7 mouse cellular contexts compared by ENCODE assay signal in the genomic region with DNA sequence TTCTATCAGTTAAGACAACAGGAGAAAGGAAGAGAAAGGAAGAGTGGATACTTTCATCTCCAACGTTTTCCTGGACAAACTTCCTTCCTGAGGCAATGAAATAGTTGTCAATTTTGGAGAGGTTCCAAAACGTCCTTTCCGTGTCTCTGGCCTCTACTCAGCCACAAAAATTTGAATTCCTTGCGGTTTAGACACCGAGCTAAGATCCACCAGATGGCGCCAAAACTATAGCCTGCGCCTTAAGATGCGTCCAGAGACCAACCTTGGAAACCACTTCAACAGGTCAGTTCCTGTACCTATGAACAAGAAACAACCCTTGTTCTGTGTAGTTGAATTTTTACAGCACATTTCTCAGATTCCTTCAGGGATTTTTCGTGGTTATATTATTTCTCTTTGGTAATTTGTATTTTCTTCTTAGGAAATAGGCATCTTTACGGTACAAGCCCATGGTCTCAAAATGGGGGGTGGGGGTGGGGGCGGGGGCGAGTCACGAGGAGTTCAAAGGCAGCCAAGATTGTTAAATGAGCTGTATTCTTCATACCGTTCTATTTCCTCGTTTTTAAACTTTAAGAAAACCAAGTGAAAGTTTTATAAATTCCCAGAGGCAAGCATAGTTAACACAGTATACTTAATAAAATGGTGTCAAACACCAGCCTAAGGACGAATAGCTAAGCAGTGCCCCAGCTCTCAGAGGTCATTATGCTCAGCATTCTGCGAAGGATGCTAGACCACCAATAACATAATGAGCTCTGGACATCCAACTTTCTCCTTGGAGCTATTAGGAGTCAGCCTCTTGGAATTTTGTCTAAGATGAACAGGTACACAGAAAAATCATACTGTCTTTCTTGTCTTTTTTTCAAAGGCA.
DNase-seq lines count a peak whose midpoint lies in the region; ATAC-seq lines count a peak whose summit lies in the region.

No protein-coding gene starts in this region.

- H3K36me3 ChIP-seq in intestine, embryonic 15.5 days, result no peaks in the 10 kb centered on the region
- no peaks in the 10 kb centered on the region for H3K36me3 ChIP-seq in midbrain, embryonic 12.5 days
- no peaks in the 10 kb centered on the region for H3K36me3 ChIP-seq in stomach, embryonic 15.5 days

- H3K9me3 ChIP-seq in intestine, embryonic 15.5 days, result no peaks in the 10 kb centered on the region
- H3K9me3 ChIP-seq in midbrain, embryonic 12.5 days, result no peaks in the 10 kb centered on the region
- H3K9me3 ChIP-seq in stomach, embryonic 15.5 days, result no peaks in the 10 kb centered on the region

- H3K27ac ChIP-seq in intestine, embryonic 15.5 days, result no peak overlapping the region
- H3K27ac ChIP-seq in midbrain, embryonic 12.5 days (replicated peaks), result no peak overlapping the region
- no peak overlapping the region for H3K27ac ChIP-seq in stomach, embryonic 15.5 days

- H3K4me1 ChIP-seq in intestine, embryonic 15.5 days (replicated peaks), result no peaks in the 10 kb centered on the region
- no peaks in the 10 kb centered on the region for H3K4me1 ChIP-seq in midbrain, embryonic 12.5 days
- H3K4me1 ChIP-seq in stomach, embryonic 15.5 days, result no peaks in the 10 kb centered on the region

- H3K4me3 ChIP-seq in intestine, embryonic 15.5 days (replicated peaks), result no peak overlapping the region
- H3K4me3 ChIP-seq in midbrain, embryonic 12.5 days, result no peak overlapping the region
- H3K4me3 ChIP-seq in stomach, embryonic 15.5 days (replicated peaks), result no peak overlapping the region

- 33% methylated on average over 17 of the region's 17 CpGs for WGBS in intestine, embryonic 15.5 days
- WGBS in midbrain, embryonic 12.5 days, result 37% methylated on average over 17 of the region's 17 CpGs
- 29% methylated on average over 17 of the region's 17 CpGs for WGBS in stomach, embryonic 15.5 days

- DNase-seq in adrenal gland, adult (ENCODE audit: inconsistent age in 2 of 2, low spot score in 1 of 2), result peak; percentile 70 to 92
- DNase-seq in cerebellum, postnatal 14 days, result peak; percentile 89 to 91
- DNase-seq in frontal cortex, postnatal 36 days (ENCODE audit: low spot score in 2 of 2), result peak; percentile 55 to 83
- peak; percentile 33 to 83 for DNase-seq in left cerebral cortex, adult 9 months (ENCODE audit: low spot score in 2 of 2)

- no peak overlapping the region for H3K4me2 ChIP-seq in intestine, embryonic 15.5 days (replicated peaks)
- H3K4me2 ChIP-seq in midbrain, embryonic 12.5 days (replicated peaks), result no peak overlapping the region
- H3K4me2 ChIP-seq in stomach, embryonic 15.5 days, result no peak overlapping the region

- ATAC-seq in intestine, embryonic 15.5 days, result peak; percentile 87
- ATAC-seq in midbrain, embryonic 12.5 days (ENCODE audit: low FRiP score, low read depth), result peak; percentile 84
- ATAC-seq in stomach, embryonic 15.5 days (ENCODE audit: insufficient read depth, low FRiP score, low read depth), result 0 out of 2 replicates have a peak, but pooled peaks have one; percentile 47

- no peaks in the 10 kb centered on the region for H3K27me3 ChIP-seq in intestine, embryonic 15.5 days (replicated peaks)
- H3K27me3 ChIP-seq in midbrain, embryonic 12.5 days, result no peaks in the 10 kb centered on the region
- no peaks in the 10 kb centered on the region for H3K27me3 ChIP-seq in stomach, embryonic 15.5 days (replicated peaks)

- no peak overlapping the region for H3K9ac ChIP-seq in intestine, embryonic 15.5 days
- no peak overlapping the region for H3K9ac ChIP-seq in midbrain, embryonic 12.5 days (replicated peaks)
- H3K9ac ChIP-seq in stomach, embryonic 15.5 days, result no peak overlapping the region
